ENCODE assay signal across 1 mouse cellular context in the genomic region with DNA sequence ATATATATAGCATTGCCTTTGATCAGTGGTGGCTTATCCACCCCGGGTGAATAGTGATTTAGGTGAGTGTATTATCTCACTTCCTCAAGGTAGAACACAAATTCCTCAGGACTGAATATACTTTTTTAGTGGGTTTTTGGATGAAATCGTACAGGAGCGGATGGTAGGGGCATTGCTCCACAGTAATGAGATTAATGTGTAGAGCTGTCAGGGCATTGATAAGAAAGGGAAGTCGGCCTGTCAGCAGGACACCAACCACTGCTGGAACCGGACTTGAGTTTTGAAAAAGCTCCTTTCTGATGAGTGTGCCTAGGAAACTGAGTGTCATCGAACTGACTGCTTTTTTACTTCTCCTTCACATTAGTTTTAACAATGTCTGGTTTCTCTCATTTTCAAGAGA.
A peak's percentile ranks its signal among the peaks of the same experiment; 100 is the strongest.
TF ChIP-seq lines count a peak whose summit lies in the region.

No protein-coding gene starts in this region.

TF ChIP-seq in MEL, 35 proteins besides CTCF, POLR2A, EP300 and RAD21 (continued from another document):
- TF ChIP-seq RCOR1 (IDR thresholded peaks at IDR 0.05; ENCODE audit: low read depth, low read length) (peak; percentile 79), POLR2AphosphoS2 (IDR thresholded peaks at IDR 0.05; ENCODE audit: low read length) (no peak), GABPA (IDR thresholded peaks at IDR 0.05; ENCODE audit: low read depth, low read length) (no peak), JUND (IDR thresholded peaks at IDR 0.05; ENCODE audit: low read depth, low read length) (0 out of 2 replicates have a peak, but pooled peaks have one; percentile 13)
